Mouse (Mus musculus) G1E (cell line): ENCODE measurements around the gene 4931422A03Rik.

Experiments
- CTCF ChIP-seq: IDR thresholded peaks from 2 replicates; pipeline ENCODE4 v1.5.1; 2012; ENCODE audit warnings: low read depth, low read length, inconsistent platforms, mixed read lengths
- POLR2AphosphoS5 ChIP-seq: IDR thresholded peaks from 2 replicates; pipeline ENCODE4 v1.6.1; 2012; ENCODE audit warnings: low read depth, low read length, inconsistent platforms; ENCODE audit not compliant: insufficient replicate concordance
- TAL1 ChIP-seq: conservative IDR thresholded peaks from 2 replicates; pipeline ENCODE4 v1.6.1; 2012; ENCODE audit warnings: low read depth, low read length, inconsistent platforms, mixed read lengths

GRCm38 (mm10) chr2:103962349-103962748, 65.8 kb downstream of the 4931422A03Rik start:
- TF ChIP-seq CTCF, result no peak
- TF ChIP-seq POLR2AphosphoS5, result no peak
- TF ChIP-seq TAL1, result no peak
